Mouse (Mus musculus): ENCODE data around the gene Blvrb. TPM values are rescaled to one million over a fixed set of nuclear protein-coding genes. Genes with fewer than 3 reads are reported as not detected.
A peak's percentile ranks its signal among the peaks of the same experiment; 100 is the strongest.

Blvrb gene
- polyA plus RNA-seq, 1 experiment, result 8.5 TPM

DNA sequence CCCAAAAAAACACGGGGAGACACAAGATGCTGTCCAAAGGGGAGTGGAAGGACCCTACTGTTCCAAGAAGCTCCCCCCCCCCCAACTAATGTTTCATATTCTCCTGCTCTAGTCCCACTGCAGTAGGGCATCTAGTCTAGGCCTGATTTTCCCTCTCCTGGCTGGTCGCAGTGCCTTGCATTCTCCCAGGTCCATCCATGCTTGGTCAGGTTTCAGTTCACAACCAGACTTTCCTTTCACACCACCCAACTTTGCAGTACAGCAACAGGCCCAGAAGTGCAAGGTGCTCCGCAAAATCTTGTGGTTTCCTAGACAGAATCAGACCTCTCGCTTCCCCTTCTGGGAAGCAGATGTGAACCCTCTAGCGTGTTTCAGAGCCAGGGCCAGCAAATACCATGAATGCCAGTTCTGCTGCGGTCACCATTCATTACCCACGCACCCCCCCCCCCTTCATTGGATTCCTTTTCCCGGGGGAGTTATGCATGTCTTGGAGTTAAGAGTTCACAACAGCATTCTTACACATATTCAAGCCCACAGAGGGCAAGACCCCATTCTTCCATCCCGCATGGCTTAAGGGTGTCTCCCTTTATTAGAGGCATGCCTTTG, 59.1 kb downstream of the Blvrb start:
- no peak overlapping the region for H3K27ac ChIP-seq (ENCODE audit: control insufficient read depth, insufficient read depth, low read depth, low read length)
- TF ChIP-seq POLR2A (IDR thresholded peaks at IDR 0.05; ENCODE audit: control insufficient read depth, low read depth, low read length) (no peak), CTCF (IDR thresholded peaks at IDR 0.05; ENCODE audit: control insufficient read depth, insufficient read depth, insufficient replicate concordance, low read depth, low read length) (no peak)
- no peak overlapping the region for H3K4me3 ChIP-seq (ENCODE audit: control insufficient read depth, low read depth, low read length)
- H3K36me3 ChIP-seq (ENCODE audit: control insufficient read depth, insufficient read depth, low read length), result no peaks in the 10 kb centered on the region
- H3K4me1 ChIP-seq (ENCODE audit: control insufficient read depth, insufficient read depth, low read length), result peaks cover 2% of the 10 kb centered on the region
- H3K27me3 ChIP-seq (ENCODE audit: control insufficient read depth, insufficient read depth, low read length), result no peaks in the 10 kb centered on the region

DNA sequence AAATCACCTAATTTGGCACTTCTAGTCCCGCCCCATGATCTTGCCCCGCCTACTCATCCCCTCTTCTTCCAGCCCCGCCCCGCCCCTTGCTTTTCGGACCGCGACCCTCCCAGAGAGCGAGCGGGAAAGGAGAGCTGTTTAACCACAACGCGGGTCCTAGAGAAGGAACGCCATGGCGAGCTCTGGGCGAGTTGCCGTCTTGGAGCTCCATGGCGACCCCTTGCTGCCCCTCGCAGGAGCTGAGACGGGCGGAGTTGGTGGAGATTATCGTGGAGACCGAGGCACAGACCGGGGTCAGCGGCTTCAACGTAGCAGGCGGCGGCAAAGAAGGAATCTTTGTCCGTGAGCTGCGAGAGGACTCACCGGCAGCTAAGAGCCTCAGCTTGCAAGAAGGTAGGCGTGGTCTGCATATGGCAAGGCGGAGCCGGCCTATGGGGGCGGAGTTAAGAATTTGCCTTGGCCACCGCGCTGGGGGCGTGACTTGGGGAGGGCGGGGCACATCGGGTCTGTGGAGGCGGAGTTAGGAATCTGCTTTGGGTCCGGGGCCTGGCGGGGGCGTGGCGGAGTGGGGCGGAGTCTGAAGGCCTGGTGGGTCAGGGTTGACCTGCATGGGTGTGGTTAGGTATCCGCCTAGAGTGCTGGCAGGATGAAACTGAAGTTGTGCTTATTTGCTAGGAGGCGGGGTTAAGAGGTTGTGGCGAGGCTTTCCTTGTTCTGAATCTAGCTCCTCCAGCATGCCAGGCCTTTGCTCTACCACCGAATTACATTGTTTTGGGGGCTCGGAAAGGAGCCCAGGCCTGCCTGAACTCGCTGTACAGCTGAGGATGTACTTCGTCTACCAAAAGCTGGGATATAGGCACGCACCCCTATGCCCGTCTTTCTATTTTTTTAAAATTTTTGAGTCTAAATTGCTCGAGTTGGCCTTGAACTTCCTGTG, 60.2 kb downstream of the Blvrb start:
- Histone ChIP-seq H3K36me3 (ENCODE audit: control insufficient read depth, insufficient read depth, low read length) (no peaks in the 10 kb centered on the region), H3K27me3 (ENCODE audit: control insufficient read depth, insufficient read depth, low read length) (no peaks in the 10 kb centered on the region), H3K4me1 (ENCODE audit: control insufficient read depth, insufficient read depth, low read length) (peaks cover 2% of the 10 kb centered on the region), H3K27ac (ENCODE audit: control insufficient read depth, insufficient read depth, low read depth, low read length) (peak overlapping the region; percentile 71), H3K4me3 (ENCODE audit: control insufficient read depth, low read depth, low read length) (peak overlapping the region; percentile 76)
- TF ChIP-seq POLR2A (IDR thresholded peaks at IDR 0.05; ENCODE audit: control insufficient read depth, low read depth, low read length) (peak; percentile 73; the same call in 1 of the 2 replicates), CTCF (IDR thresholded peaks at IDR 0.05; ENCODE audit: control insufficient read depth, insufficient read depth, insufficient replicate concordance, low read depth, low read length) (no peak)

DNA sequence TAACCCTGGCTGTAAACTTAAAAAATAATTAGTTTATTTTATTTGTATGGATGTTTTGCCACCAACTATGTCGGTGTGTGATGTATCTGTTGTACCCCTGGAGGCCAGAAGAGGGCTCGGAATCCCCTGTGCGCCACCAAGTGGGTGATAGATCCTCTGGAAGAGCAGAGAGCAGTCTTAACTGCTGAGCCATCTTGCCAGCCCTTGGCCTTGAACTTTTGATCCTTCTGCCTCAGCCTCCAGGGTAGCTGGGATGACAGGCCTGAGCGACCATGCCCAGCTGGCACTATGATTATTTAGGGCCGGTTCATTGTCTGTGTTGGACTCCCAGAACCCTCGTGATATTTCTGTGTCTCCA, 60.8 kb downstream of the Blvrb start:
- Histone ChIP-seq H3K27me3 (ENCODE audit: control insufficient read depth, insufficient read depth, low read length) (no peaks in the 10 kb centered on the region), H3K4me1 (ENCODE audit: control insufficient read depth, insufficient read depth, low read length) (peaks cover 2% of the 10 kb centered on the region), H3K27ac (ENCODE audit: control insufficient read depth, insufficient read depth, low read depth, low read length) (0 out of 2 replicates have a peak overlapping the region, but pooled peaks have one; percentile 38), H3K4me3 (ENCODE audit: control insufficient read depth, low read depth, low read length) (no peak overlapping the region), H3K36me3 (ENCODE audit: control insufficient read depth, insufficient read depth, low read length) (no peaks in the 10 kb centered on the region)
- no peak for TF ChIP-seq POLR2A (IDR thresholded peaks at IDR 0.05; ENCODE audit: control insufficient read depth, low read depth, low read length)
- TF ChIP-seq CTCF (IDR thresholded peaks at IDR 0.05; ENCODE audit: control insufficient read depth, insufficient read depth, insufficient replicate concordance, low read depth, low read length), result peak; percentile 42; the same call in 1 of the 2 replicates

DNA sequence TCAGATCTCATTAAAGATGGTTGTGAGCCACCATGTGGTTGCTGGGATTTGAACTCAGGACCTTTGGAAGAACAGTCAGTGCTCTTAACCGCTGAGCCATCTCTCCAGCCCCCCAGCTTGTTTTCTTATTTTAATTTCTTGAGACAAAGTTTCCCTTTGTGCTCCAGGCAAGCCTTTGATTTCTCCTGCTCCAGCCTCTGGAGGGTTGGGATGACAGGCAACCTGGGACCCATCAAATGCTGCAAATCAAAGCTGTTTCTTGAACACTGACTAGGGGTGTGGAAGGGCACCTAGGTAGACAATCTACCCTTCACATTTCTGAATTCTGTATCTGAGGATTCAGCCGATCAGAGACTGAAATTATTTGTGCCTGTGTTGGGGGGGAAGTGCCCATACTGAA, 63.0 kb downstream of the Blvrb start:
- no peak for TF ChIP-seq POLR2A (IDR thresholded peaks at IDR 0.05; ENCODE audit: control insufficient read depth, low read depth, low read length)
- no peak for TF ChIP-seq CTCF (IDR thresholded peaks at IDR 0.05; ENCODE audit: control insufficient read depth, insufficient read depth, insufficient replicate concordance, low read depth, low read length)
- H3K27me3 ChIP-seq (ENCODE audit: control insufficient read depth, insufficient read depth, low read length), result no peaks in the 10 kb centered on the region
- no peak overlapping the region for H3K27ac ChIP-seq (ENCODE audit: control insufficient read depth, insufficient read depth, low read depth, low read length)
- H3K36me3 ChIP-seq (ENCODE audit: control insufficient read depth, insufficient read depth, low read length), result no peaks in the 10 kb centered on the region
- no peak overlapping the region for H3K4me3 ChIP-seq (ENCODE audit: control insufficient read depth, low read depth, low read length)
- peaks cover 10% of the 10 kb centered on the region for H3K4me1 ChIP-seq (ENCODE audit: control insufficient read depth, insufficient read depth, low read length)

DNA sequence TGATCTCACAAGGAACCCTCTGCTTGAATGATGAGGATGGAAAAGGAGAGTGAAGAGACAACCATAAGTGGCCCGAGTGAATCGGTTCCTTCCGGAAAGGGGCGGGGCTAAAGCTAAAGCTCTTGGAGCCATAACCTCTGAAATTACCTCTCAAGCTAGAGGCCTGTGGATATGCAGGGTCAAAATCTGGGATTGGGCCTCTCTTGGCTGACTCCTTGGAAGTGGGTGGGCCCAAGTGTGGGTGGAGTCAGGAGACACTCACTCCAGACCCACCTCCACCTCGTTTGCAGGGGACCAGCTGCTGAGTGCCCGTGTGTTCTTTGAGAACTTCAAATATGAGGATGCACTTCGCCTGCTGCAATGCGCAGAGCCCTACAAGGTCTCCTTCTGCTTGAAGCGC, 67.2 kb downstream of the Blvrb start:
- H3K4me3 ChIP-seq (ENCODE audit: control insufficient read depth, low read depth, low read length), result no peak overlapping the region
- H3K4me1 ChIP-seq (ENCODE audit: control insufficient read depth, insufficient read depth, low read length), result peaks cover 15% of the 10 kb centered on the region
- no peaks in the 10 kb centered on the region for H3K36me3 ChIP-seq (ENCODE audit: control insufficient read depth, insufficient read depth, low read length)
- H3K27ac ChIP-seq (ENCODE audit: control insufficient read depth, insufficient read depth, low read depth, low read length), result no peak overlapping the region
- TF ChIP-seq CTCF (IDR thresholded peaks at IDR 0.05; ENCODE audit: control insufficient read depth, insufficient read depth, insufficient replicate concordance, low read depth, low read length), result no peak
- TF ChIP-seq POLR2A (IDR thresholded peaks at IDR 0.05; ENCODE audit: control insufficient read depth, low read depth, low read length), result no peak
- H3K27me3 ChIP-seq (ENCODE audit: control insufficient read depth, insufficient read depth, low read length), result no peaks in the 10 kb centered on the region

Other genes starting within 250 kb of the Blvrb start
- 4.1 and 5.2 TPM in 2 replicates for gene Itpkc, start 219.3 kb upstream of the Blvrb start, polyA plus RNA-seq (2012; rRNA removed)
- 32.7 and 33.7 TPM in 2 replicates for gene Coq8b, start 215.0 kb upstream of the Blvrb start, polyA plus RNA-seq (2012; rRNA removed)
- 5.9 and 7.8 TPM in 2 replicates for gene Numbl, start 189.5 kb upstream of the Blvrb start, polyA plus RNA-seq (2012; rRNA removed)
- gene Ltbp4, start 110.3 kb upstream of the Blvrb start, polyA plus RNA-seq (2012; rRNA removed), result 23.9 and 26.1 TPM in 2 replicates
- 18.3 and 22.4 TPM in 2 replicates for gene Shkbp1, start 92.0 kb upstream of the Blvrb start, polyA plus RNA-seq (2012; rRNA removed)
- gene Gm20479, start 90.6 kb upstream of the Blvrb start, polyA plus RNA-seq (2012; rRNA removed), result 0.35 and 0.89 TPM in 2 replicates
- 19.5 and 34.7 TPM in 2 replicates for gene Sptbn4, start 292 bp upstream of the Blvrb start, polyA plus RNA-seq (2012; rRNA removed)
- gene Sertad3, start 25.8 kb downstream of the Blvrb start, polyA plus RNA-seq (2012; rRNA removed), result 4.1 and 4.7 TPM in 2 replicates
- gene Sertad1, start 38.9 kb downstream of the Blvrb start, polyA plus RNA-seq (2012; rRNA removed), result 15.4 and 19.1 TPM in 2 replicates
- gene Prx, start 51.3 kb downstream of the Blvrb start, polyA plus RNA-seq (2012; rRNA removed), result 0.33 and 0.42 TPM in 2 replicates
- 122 and 138 TPM in 2 replicates for gene Hipk4, start 75.3 kb downstream of the Blvrb start, polyA plus RNA-seq (2012; rRNA removed)
- 121 and 130 TPM in 2 replicates for gene Pld3, start 105.2 kb downstream of the Blvrb start, polyA plus RNA-seq (2012; rRNA removed)
- gene 2310022A10Rik, start 105.3 kb downstream of the Blvrb start, polyA plus RNA-seq (2012; rRNA removed), result 27.6 and 28.1 TPM in 2 replicates
- 54.9 and 58.7 TPM in 2 replicates for gene Akt2, start 143.6 kb downstream of the Blvrb start, polyA plus RNA-seq (2012; rRNA removed)
- gene Ttc9b, start 205.9 kb downstream of the Blvrb start, polyA plus RNA-seq (2012; rRNA removed), result 0.29 and 0.51 TPM in 2 replicates
- gene Map3k10, start 226.6 kb downstream of the Blvrb start, polyA plus RNA-seq (2012; rRNA removed), result 26.6 and 33.7 TPM in 2 replicates
- gene Zfp607b, start 241.4 kb downstream of the Blvrb start, polyA plus RNA-seq (2012; rRNA removed), result 27.7 and 38.1 TPM in 2 replicates